Mouse (Mus musculus): ENCODE measurements around the gene Prkcsh.

The Prkcsh gene

DNA sequence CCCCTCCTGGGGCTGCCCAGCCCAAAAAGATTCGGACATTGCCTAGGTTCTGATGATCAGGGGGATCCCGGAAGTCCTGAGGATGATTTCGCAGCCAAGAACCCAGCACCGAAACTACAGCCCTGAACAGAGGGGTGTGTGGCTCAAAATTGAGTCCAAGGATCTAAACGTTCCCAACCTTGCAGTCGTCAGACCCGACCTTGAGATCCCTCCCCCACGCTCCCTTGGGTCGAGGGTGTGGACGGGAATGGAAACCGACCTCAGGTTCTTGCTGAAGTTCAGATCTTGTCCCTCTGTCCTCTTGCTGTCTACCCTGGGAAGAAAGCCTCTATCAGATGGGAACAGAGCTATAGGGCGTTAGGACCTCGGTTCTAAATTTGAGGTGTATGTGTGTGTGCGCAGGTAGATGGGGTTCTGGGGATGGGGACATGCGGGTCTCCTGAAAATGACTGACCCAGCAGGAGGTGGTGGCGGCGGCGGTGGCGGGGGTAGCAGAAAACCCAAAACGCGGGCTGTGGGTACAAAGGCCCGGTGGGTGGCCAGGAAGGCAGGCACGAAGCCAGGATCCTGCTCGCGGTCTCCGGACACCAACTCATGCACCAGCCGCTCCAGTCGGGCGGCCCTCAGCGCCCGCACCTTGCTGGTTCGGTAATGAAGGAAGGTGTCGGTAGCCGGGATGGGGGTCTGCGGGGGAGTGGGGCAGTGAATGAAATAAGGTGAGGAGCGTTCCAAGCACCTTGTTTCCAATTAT lies 14.8 kb upstream of the Prkcsh start:
- DNase-seq (ENCODE audit: low read depth, low spot score), result no peak

DNA sequence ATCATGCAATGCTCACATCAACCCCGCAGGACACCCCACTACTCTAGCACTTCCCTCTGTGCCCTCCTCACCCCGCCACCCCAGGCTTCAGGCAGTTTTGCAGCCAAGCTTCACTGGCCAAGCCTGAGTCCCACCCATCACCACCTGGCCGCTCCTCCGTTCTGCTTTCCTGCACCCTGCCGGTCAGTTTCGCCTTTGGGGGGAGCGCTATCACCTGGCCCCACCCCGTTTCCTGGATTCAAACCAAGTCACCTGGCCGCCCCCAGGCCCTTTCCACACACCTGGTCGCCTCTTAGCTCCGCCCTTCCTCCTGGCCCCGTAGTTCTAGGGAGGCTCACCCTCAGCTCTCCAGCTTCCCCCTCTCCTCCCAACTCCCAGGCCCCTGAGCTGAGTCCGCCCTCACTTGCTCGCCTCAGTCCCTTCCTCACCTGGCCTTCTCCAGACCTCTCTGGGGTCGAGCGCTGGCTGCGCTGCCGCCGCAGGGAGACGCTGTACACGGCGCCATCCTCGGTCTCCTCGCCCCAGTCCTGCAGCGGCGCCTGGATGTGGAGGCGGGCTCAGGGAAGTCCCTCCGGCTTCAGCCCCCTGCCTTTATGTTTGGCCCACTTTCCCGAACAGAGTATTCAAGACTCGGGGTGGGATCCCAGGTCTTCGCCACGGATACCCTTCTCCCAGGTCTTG lies 14.0 kb upstream of the Prkcsh start:
- DNase-seq (ENCODE audit: low read depth, low spot score), result no peak

DNA sequence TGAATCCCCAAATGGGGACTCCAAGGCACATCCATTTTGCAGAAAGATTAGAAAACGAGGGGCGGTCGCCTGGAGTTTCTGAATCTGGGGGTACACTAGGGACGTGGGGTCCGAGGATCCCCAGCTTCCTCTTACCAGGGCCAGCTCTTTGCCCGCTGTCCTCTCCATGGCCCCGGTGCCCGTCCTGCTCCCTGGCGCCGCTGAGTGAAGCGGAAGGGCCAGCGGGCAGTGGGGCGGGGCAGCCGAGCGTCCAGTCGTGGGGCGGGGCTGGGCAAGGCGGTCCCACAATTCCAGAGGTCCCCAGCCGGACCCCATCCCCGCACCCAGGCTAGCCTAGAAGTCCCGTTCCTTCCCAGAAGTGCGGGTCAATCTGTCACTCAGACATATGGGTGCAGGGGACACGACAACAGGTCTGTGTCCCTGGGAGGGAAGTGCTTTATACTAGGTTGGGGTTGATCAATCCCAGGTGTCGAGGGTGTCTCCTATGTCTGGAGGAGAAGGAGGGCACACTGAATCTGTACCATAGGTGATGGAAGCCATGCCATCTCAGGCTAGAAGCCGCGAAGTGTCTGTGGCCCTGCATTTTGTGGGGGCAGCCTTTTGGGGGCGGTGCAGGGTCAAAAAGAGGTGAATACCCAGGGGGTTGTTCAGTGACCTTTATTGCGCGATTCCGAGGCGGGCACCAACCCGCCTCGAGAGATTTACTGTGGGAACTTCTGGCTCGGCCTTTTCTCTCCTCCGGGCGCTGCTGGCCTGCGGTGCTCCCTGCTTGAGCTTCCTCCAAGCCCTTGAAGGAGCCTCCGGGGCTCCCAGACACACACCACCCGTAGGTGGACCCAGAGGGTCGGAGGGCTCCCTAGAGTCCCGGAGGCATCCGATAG lies 13.1 kb upstream of the Prkcsh start, which contains the start of gene Rgl3:
Gene Rgl3 (minus strand): TSS at position 217 of the 881 bp plus-strand sequence.
- DNase-seq (ENCODE audit: low read depth, low spot score), result no peak

DNA sequence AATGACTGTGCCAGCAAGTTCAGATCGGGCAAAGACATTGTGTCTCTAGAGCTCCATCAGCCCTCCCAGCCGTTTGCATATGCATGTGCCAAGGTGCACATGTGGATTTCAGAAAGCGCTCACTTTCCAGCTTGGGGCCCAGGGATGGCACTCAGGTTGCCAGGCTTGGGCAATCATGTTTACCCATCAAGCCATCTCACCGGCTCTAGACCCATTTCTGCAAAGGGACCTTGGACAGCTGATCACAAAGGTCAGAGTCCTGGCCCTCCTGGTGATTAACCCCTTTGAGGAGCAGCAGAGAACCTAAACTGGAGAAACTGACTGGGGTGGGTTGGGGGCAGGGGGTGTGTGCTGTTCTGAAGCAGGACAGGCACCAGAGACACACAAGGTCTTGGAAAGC lies 10.4 kb upstream of the Prkcsh start:
- DNase-seq (ENCODE audit: low read depth, low spot score), result no peak

DNA sequence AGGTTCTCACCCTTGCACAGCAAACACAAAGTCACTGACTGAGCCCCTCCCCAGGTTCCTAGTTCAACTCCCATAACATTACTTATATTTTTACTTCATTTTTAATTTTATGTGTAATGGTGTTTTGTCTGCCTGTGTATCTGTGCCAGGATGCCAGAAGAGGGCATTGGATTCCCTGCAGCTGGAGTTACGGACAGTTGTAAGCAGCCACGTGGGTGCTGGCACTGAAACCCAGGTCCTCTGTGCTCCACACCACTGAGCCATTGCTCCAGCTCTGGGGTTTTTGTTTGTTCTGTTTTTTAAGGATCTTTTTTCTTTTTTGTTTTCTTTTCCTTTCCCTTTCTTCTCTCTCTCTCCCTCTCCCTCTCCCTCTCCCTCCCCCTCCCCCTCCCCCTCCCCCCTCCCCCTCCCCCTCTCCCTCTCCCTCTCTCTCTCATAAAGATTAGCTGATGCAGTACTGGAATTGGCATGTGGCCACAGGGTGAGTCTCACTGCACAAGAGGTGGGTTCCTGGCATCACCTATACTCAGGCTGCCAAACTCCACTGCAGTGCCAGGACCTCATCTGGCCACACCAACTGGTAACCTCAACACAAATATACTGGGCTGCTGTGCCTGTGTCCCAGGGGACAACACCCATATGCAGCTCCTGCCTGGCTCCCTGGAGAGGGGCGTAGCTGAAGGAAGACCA lies 6.3 kb upstream of the Prkcsh start:
- DNase-seq (ENCODE audit: low read depth, low spot score), result no peak

DNA sequence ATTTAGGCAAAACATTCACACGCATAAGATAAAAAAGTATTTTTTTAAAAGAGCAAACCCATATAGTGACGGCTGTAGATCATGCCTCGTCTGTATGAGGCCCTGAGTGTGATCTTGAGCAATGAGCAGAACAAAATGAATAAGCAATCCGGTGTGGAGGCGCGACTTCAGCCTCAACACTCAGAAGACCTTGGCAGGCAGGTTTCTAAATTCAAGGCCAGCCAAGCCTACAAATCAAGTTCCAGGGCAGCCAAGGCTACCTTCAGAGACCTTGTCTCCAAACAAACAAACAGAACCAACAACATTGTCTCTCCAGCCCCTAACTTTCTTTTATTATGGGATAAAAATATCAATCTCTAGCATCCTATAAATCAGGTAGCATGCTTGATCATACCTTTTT lies 2.3 kb upstream of the Prkcsh start:
- no peak for DNase-seq (ENCODE audit: low read depth, low spot score)

DNA sequence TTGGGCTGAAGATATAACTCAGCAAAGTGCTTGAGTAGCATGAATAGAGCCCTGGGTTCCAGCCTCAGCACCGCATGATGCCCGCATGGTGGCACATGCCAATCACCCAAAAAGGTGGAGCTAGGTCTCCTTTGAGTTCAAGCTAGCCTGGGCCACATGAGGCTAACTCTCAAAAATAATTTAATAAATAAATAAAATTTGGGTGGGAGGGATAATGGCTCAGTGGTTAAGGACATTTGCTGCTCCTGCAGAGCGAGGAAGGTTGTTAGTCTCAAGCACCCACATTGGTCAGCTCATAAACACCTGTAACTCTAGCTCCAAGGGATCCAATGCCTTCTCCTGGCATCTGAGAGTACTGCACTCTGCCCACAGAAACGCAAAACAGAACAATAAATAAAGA lies 973 bp upstream of the Prkcsh start:
- DNase-seq (ENCODE audit: low read depth, low spot score), result no peak

DNA sequence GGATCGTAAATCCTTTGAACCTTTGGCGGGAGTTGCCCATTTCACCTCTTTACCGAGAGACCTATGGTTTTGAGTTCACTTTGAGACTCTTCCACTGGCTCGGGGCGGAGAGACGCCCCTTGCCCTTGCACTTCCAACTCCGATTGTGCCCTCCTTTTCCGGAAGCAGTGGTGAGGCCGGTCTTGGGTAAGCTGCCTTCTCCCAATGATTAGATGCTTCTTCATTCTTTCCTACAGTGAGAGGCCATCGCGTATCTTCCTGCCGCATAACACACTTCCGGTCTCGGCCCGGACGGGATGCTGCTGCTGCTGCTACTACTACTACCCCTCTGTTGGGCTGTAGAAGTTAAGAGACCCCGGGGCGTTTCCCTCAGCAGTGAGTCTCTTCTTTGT lies 553 bp downstream of the Prkcsh start:
- no peak for DNase-seq (ENCODE audit: low read depth, low spot score)

DNA sequence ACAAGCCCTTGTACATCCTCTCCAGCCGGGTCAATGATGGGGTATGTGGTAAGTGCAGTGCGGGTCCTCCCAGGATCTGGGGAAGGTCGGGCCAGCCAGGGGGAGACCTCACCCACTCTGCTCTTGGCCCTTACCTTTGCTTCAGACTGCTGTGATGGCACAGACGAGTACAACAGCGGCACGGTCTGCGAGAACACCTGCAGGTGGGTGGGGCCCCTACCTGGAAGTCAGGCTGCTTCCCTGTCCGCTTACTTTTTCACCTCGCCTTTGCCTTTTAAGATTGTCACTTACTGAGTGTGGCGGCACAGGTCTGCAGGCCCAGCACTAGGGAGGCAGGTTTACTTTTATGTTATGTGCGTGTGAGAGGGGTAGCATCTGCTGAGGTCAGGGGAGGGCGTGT lies 1.9 kb downstream of the Prkcsh start:
- no peak for DNase-seq (ENCODE audit: low read depth, low spot score)

DNA sequence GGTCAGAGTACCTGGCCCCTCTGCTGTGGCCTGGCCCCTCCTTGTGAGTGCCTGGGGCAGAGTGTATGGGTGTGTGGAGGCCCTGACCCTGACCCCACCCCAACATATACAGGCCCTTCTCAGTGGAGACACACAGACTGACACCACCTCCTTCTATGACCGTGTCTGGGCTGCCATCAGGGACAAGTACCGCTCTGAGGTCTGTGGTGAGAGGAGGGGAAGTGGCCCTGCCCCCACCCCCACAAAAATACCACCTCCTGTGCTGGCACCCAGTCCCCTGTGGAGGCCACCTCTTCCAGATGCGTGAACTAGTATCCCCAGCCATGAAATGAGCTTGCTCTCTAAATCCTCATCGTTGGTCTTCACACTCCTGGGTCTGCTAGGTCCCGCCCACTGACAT lies 8.4 kb downstream of the Prkcsh start:
- DNase-seq (ENCODE audit: low read depth, low spot score), result no peak

DNA sequence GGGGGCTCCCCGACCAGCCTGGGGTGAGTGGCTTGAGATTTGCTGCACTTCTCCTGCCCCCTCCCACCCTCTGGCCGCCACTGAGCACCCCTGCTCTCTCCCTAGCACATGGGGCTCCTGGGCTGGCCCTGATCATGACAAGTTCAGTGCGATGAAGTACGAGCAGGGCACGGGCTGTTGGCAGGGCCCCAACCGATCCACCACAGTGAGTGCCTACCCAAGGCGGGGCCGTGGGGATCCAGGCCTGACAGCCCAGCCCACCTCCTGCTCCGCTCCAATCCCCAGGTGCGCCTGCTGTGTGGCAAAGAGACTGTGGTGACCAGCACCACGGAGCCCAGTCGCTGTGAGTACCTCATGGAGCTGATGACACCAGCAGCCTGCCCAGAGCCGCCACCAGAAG lies 10.1 kb downstream of the Prkcsh start:
- DNase-seq (ENCODE audit: low read depth, low spot score), result no peak

DNA sequence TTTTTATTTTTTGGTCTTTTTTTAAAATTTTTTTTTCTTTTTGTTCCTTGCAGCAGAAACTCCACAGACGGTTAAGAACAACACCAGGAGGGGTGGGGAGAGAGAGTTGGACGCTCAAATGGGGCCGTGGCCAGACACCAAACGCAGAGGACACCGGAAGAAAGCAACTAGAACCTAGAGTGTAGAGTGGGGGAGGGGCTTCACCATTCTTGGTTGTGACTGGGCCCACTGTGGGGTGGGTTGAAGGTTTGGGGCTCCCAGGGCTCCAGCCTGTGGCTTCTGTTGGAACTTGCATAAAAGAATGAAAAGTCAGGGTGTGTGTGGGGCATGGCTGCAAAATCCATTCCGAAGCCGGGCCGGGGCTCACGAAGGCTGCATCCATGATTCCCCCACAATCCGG lies 13.6 kb downstream of the Prkcsh start:
- no peak for DNase-seq (ENCODE audit: low read depth, low spot score)

DNA sequence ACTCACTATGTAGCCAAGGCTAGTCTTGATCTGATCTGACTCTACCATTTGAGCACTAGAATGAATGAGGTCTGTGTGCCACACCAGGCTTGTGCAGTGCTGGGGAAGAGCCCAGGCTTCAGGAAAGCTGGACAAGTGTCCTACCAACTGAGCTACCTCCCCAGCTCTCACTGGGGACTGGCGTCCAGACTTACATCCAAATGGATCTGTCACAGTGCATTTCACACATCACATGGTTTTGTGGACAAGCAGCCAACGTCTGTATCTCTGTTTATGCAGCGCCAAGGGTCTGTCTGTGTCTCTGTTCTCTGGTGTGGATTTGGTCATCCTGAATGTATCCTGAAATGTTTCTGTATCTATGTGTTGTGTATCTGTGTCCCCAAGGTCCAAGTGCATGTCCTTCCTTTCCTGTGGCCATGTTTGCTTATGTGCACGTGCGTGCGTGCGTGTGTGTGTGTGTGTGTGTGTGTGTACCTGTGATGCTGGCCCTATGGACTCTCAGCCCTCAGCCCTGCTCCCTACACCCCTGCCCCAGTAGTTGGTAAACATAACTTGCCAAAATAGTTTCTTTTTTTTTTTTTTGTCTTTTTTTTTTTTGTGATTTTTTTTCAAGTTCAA lies 14.7 kb downstream of the Prkcsh start:
- DNase-seq (ENCODE audit: low read depth, low spot score), result no peak

DNA sequence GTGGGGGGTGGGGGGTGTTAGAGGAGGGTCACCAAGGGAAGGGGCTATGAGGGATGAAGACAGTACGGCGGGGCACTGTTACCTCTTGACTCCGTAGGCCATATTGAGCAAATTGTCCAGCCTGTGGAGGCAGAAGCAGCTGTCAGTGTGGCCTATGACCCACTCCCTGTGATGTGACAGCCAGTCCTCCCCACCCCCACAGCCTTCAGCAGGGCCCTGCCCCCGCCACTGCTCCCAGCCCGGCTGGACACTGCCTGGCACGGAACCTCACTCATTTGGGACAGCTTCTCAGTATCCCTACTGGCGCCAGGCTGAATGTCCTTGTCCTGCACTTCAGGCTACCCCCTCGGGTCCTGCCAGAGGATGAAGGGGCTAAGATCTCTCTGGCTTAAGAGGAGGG lies 22.0 kb downstream of the Prkcsh start:
- no peak for DNase-seq (ENCODE audit: low read depth, low spot score)

DNA sequence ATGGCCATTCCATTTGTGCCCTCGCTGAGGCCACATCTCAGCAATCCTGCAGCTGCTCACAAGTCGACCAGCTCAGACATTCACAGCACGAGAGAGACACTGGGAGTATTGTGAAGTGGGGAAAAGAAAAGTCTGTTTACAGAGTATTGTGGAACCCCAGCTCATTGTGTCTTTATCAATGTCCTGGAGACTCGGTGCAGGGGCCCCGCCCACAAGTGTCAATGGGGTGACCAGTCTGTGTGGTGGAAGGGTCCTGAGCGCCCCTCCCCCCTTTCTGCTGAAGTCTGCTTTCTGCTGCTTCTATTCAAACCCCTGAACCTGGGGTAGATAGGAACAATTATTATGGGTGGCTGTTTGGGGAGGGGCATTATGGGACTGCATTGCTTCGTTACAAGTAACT lies 25.9 kb downstream of the Prkcsh start:
- DNase-seq (ENCODE audit: low read depth, low spot score), result no peak

DNA sequence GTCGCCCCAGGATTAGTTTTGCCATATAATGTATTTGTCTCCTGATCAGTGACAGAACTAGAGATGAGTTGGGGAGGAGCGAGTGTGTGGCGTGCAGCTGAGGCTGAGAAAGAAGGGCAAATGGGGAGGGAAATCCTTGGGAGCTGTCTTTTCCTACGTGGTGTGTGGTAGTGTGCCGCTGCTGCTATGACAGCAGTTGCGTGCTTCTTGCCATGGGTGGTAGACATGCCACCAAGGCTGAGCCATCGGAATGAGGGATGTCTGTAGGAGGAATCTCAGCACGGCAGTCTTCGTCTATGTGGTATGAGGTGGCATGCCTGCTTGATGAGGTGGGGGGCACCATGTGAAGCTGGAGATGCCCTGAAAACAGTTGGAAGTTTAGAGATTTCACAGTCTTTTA lies 27.8 kb downstream of the Prkcsh start:
- DNase-seq (ENCODE audit: low read depth, low spot score), result no peak

DNA sequence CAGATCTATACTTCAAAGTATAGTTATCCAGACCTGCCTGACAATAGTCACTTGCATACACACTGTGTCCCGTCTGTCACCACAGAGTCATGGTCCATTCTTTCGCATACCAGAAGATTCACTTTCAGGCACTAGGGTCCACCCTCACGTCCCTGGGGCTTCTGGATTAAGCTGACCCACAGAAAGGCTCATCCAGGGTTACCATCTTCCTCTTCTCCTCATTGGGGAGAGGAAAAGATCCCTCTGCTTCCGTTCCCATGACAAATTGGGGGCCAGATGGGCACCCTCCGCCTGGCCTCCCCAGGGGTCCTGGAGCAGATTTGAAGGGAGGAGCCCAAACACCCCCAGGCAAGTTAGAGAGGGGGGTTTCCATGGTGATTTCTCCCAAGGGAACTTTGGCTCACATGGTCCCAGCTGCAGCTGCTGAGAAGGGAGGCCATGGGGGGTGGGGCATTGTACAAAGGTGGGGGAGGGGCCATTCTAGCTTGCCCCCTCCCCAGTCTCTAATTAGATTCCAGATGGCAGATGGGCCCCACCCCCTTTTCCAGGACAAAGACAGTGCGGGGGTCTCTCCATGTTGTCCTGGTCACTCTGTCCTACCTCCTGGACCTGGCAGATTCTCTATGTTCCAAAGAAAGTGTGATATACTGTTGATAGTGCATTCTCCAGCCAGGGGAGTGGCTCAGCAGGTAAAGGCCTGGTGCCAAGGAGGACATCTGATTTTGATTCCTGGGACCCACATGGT lies 32.9 kb downstream of the Prkcsh start:
- DNase-seq (ENCODE audit: low read depth, low spot score), result no peak

DNA sequence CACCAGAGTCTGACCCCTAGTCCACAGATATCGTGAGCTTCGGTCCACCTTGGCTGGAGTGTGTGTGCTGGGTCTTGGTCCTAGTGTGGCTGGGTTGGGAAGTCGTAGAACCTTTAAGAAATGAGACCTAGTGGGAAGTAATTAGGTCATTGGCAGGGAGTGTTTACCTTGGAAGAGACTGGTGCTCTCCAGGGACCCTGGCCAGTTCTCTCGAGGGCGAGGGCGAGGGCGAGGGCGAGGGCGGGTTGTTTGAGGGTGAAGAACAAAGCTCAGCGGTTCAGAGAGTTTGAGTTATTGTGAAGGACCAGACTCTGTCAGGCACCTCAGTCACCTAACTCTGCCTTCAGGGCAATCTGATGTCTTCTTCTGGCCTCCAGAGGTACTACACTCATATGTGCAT lies 35.2 kb downstream of the Prkcsh start:
- DNase-seq (ENCODE audit: low read depth, low spot score), result no peak

DNA sequence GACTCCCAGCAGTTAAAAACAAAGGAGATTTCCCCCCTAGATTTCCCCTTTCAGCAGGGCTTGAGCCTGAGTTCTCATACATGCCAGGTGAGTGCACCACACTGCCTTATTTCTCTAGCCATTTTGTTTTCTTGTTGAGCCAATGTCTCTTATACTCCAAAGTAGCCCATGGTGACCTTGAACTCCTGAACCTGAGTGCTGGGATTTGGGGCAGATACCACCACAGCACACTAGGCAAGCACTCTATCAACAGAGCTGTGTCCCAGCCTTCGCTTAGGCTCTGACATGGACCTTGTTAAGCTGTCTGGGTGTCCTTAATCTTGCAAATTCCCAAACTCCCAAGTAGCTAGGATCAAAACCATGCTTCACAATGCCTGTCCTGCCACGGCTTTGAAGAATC lies 39.2 kb downstream of the Prkcsh start:
- no peak for DNase-seq (ENCODE audit: low read depth, low spot score)

DNA sequence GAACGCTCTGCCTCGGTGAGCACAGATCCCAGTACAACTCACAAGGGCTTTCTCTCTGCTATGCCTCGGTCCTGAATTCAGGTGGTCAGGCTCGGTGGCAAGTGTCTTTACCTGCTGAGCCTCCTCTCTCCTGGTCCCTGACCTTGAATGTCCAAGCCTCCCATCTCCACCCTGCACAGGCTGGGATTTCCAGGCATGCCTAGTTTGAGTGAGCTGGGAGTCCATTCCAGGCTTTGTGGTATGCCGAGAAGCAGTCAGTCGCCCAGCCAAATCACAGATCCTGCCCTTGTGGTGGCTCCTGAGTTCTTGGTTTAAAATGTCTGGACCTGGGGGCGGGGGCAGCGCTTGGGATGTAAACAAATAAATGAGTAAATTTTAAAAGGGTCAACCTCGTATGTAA lies 44.7 kb downstream of the Prkcsh start:
- DNase-seq (ENCODE audit: low read depth, low spot score), result no peak

DNA sequence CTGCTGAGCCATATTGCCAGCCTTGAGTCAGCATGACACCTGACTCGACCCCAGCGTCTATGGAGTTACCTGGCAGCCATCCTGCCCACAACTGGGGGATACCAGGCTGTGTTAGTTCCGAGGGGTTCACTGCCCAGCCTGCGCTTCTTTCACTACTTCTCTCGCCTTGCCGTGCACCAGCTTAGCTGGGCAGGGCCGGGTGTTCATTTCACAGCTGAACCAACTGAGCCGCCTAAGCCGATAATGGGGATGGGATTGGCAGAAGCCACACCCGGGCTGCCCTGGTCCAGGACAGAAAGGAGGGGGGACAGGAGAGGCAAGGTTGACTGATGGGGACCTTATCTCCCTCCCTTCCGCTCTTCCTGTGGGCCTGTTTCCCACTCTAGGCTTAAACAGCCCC lies 46.7 kb downstream of the Prkcsh start:
- DNase-seq (ENCODE audit: low read depth, low spot score), result no peak
